Mouse (Mus musculus): Measurements from ENCODE around the gene Fgf5.

The Fgf5 gene

DNA sequence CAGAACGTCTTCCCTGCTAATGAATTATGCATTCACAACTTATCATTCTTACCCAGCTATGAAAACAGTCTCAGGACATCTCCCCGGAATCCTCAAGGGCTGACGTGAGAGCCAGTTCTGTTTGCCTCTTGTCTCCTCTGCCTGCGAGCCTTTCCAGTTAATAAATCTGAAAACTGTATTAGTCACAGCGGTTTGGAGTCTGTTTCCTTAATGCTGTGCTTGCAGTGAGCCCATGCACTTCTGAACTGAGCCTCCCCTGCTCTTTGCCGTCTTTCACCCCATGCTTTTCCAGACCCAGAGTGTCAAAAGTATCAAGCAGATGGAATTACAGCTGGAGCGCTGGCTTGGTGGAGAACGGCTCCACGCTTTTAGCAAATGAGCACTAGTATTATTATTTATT lies 52.5 kb downstream of the Fgf5 start:
- no peak for DNase-seq

DNA sequence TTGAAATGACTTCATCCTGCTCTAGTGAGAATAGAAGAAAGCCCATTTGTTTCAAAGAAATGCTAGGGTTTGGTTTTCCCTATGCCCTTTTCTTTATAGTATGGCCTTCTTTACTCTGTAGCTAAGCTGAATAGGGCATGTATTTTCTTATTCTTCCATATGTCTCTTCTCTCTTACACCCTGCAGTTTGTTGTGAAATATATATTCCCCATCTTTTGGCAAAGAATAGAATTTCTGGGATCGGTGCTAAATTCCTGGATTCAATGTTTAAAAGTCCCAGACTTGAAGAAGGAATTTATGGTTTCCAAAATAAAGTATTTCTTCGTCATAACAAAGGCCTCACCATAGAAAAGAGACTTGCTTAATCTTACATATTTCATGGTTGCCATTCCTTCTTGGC lies 72.6 kb downstream of the Fgf5 start:
- DNase-seq, result no peak

All from cerebellum, postnatal 36 days (tissue).